Mouse (Mus musculus) stomach, postnatal 0 days (tissue): Measurements from ENCODE around the gene Enpp4.

Experiments used
- CTCF ChIP-seq: IDR thresholded peaks from 2 replicates; pipeline ENCODE4 v1.5.1; 2016; ENCODE audit warnings: antibody characterized with exemption, low read depth, mild to moderate bottlenecking, moderate library complexity
- EP300 ChIP-seq: optimal IDR thresholded peaks from 2 replicates; pipeline ENCODE3; 2016; ENCODE audit warnings: antibody characterized with exemption

GRCm38 (mm10) chr17:44075601-44076000 is 30.0 kb downstream of the Enpp4 start:
- TF ChIP-seq CTCF (no peak), EP300 (no peak)
